Mouse (Mus musculus): ENCODE data around the gene Nrarp. TPM values are rescaled to one million over a fixed set of nuclear protein-coding genes. Genes with fewer than 3 reads are reported as not detected.
A peak's percentile ranks its signal among the peaks of the same experiment; 100 is the strongest.

Gene Nrarp
- total RNA-seq, 2 experiments from 2014 or later = 0.22 TPM; not detected in 1

- peak; percentile 41 for ATAC-seq (ENCODE audit: poor library complexity, severe bottlenecking)
Measured at GRCm38 (mm10) chr2:25195211-25196156, 14.9 kb downstream of the Nrarp start.

GRCm38 (mm10) chr2:25196172-25196954 is 15.8 kb downstream of the Nrarp start, which contains the start of gene Tor4a:
Tor4a (minus strand) TSS chr2:25196886.
- ATAC-seq (ENCODE audit: poor library complexity, severe bottlenecking) = peak; percentile 63

- ATAC-seq (ENCODE audit: poor library complexity, severe bottlenecking) = no peak
Measured at GRCm38 (mm10) chr2:25197191-25197590, 16.6 kb downstream of the Nrarp start.

GRCm38 (mm10) chr2:25197946-25198345 is 17.4 kb downstream of the Nrarp start:
- no peak for ATAC-seq (ENCODE audit: poor library complexity, severe bottlenecking)

- no peak for ATAC-seq (ENCODE audit: poor library complexity, severe bottlenecking)
Measured at GRCm38 (mm10) chr2:25200631-25201030, 20.1 kb downstream of the Nrarp start.

GRCm38 (mm10) chr2:25203631-25204214 is 23.2 kb downstream of the Nrarp start:
- ATAC-seq (ENCODE audit: poor library complexity, severe bottlenecking) = no peak

GRCm38 (mm10) chr2:25207593-25207992 is 27.0 kb downstream of the Nrarp start:
- no peak for ATAC-seq (ENCODE audit: poor library complexity, severe bottlenecking)

- peak; percentile 19 for ATAC-seq (ENCODE audit: poor library complexity, severe bottlenecking)
Measured at GRCm38 (mm10) chr2:25210686-25211085, 30.1 kb downstream of the Nrarp start.

GRCm38 (mm10) chr2:25211121-25211670 is 30.6 kb downstream of the Nrarp start, which contains the start of gene Nelfb:
Nelfb (minus strand) TSS chr2:25211489.
- peak; percentile 99 for ATAC-seq (ENCODE audit: poor library complexity, severe bottlenecking)

GRCm38 (mm10) chr2:25213266-25213865 is 32.8 kb downstream of the Nrarp start:
- ATAC-seq (ENCODE audit: poor library complexity, severe bottlenecking) = no peak

GRCm38 (mm10) chr2:25214444-25214843 is 33.9 kb downstream of the Nrarp start, which contains the start of gene Stpg3:
Stpg3 (minus strand) TSS chr2:25214637.
- no peak for ATAC-seq (ENCODE audit: poor library complexity, severe bottlenecking)

- ATAC-seq (ENCODE audit: poor library complexity, severe bottlenecking) = no peak
Measured at GRCm38 (mm10) chr2:25217666-25218065, 37.1 kb downstream of the Nrarp start.

- ATAC-seq (ENCODE audit: poor library complexity, severe bottlenecking) = no peak
Measured at GRCm38 (mm10) chr2:25218445-25218844, 37.9 kb downstream of the Nrarp start, which contains the start of gene Fam166a. Fam166a (plus strand) TSS chr2:25218745.

- ATAC-seq (ENCODE audit: poor library complexity, severe bottlenecking) = no peak
Measured at GRCm38 (mm10) chr2:25221331-25221772, 40.8 kb downstream of the Nrarp start.

GRCm38 (mm10) chr2:25223681-25224491 is 43.3 kb downstream of the Nrarp start:
- peak; percentile 50 for ATAC-seq (ENCODE audit: poor library complexity, severe bottlenecking)

GRCm38 (mm10) chr2:25224492-25224765 is 43.9 kb downstream of the Nrarp start, which contains the start of gene Tubb4b:
Tubb4b (minus strand) TSS chr2:25224702.
- no peak for ATAC-seq (ENCODE audit: poor library complexity, severe bottlenecking)

- ATAC-seq (ENCODE audit: poor library complexity, severe bottlenecking) = peak; percentile 73
Measured at GRCm38 (mm10) chr2:25224766-25225752, 44.5 kb downstream of the Nrarp start.

- no peak for ATAC-seq (ENCODE audit: poor library complexity, severe bottlenecking)
Measured at GRCm38 (mm10) chr2:25225811-25226379, 45.3 kb downstream of the Nrarp start.

Measured in megakaryocyte, adult 5-6 weeks (primary cell).